Mouse (Mus musculus): ENCODE data around the gene Olfr543. TPM values are rescaled to one million over a fixed set of nuclear protein-coding genes. Genes with fewer than 3 reads are reported as not detected.

Olfr543 gene
- 0.47 and 0.59 TPM in 2 replicates for polyA plus RNA-seq (2015; fragmentation: Nextera tagmentation; extraction: Ambion mirVana)

- no peak within 1 kb of the TSS for H3K4me2 ChIP-seq (ENCODE audit: low read length)
- 0 out of 2 replicates have a peak, but pooled peaks cover 4% of the 10 kb centered on the region for H3K36me3 ChIP-seq (ENCODE audit: control insufficient read depth, insufficient read depth, low read length)
- H3K27ac ChIP-seq (ENCODE audit: low read length), result no peak within 1 kb of the TSS
- no peaks in the 10 kb centered on the region for H3K27me3 ChIP-seq (ENCODE audit: control insufficient read depth, insufficient read depth, low read depth, low read length)
- no peak within 1 kb of the TSS for H3K4me3 ChIP-seq (ENCODE audit: low read depth, low read length)
- H3K9me3 ChIP-seq (replicated peaks; ENCODE audit: control insufficient read depth, low read length, poor library complexity, severe bottlenecking), result no peaks in the 10 kb centered on the region
- H3K9ac ChIP-seq (ENCODE audit: low read depth, low read length), result no peak within 1 kb of the TSS
- WGBS, result 94% methylated on average over 4 of the region's 4 CpGs
- H3K4me1 ChIP-seq (ENCODE audit: control insufficient read depth, insufficient read depth, low read length), result no peaks in the 10 kb centered on the region
- ATAC-seq, result no peak
These were observed at the start of gene Olfr543 for GRCm38 (mm10) chr7:102481579-102481978. Gene Olfr543 (minus strand): TSS chr7:102481679.

DNA sequence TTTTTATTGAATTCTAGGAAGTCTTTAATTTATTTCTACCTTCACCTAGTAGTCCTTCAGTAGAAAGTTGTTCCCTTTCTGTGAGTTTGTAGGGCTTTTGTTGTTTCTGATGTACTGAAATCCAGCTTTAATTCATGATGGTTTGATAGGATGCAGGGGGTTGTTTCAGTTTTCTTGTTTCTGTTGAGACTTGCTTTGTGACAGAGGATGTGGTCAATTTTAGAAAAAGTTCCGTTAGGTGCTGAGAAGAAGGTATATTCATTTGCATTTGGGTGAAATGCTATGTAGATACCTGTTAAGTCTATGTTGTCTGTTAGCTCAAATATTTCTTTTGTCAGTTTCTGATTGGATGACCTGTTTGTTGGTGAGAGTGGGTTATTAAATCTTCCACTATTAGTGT, 47.6 kb upstream of the Olfr543 start:
- H3K27me3 ChIP-seq (ENCODE audit: control insufficient read depth, insufficient read depth, low read depth, low read length), result no peaks in the 10 kb centered on the region
- H3K27ac ChIP-seq (ENCODE audit: low read length), result no peak overlapping the region
- WGBS, result 78% methylated on average over 1 of the region's 1 CpGs
- H3K9me3 ChIP-seq (replicated peaks; ENCODE audit: control insufficient read depth, low read length, poor library complexity, severe bottlenecking), result no peaks in the 10 kb centered on the region; the same call in 1 of the 2 replicates
- H3K4me3 ChIP-seq (ENCODE audit: low read depth, low read length), result no peak overlapping the region
- H3K4me1 ChIP-seq (ENCODE audit: control insufficient read depth, insufficient read depth, low read length), result no peaks in the 10 kb centered on the region
- no peak overlapping the region for H3K9ac ChIP-seq (ENCODE audit: low read depth, low read length)
- H3K36me3 ChIP-seq (ENCODE audit: control insufficient read depth, insufficient read depth, low read length), result no peaks in the 10 kb centered on the region
- no peak overlapping the region for H3K4me2 ChIP-seq (ENCODE audit: low read length)
- ATAC-seq, result no peak

GRCm38 (mm10) chr7:102517051-102517335, 35.5 kb upstream of the Olfr543 start:
- H3K4me3 ChIP-seq (ENCODE audit: low read depth, low read length), result no peak overlapping the region
- 83% methylated on average over 2 of the region's 2 CpGs for WGBS
- no peaks in the 10 kb centered on the region for H3K9me3 ChIP-seq (replicated peaks; ENCODE audit: control insufficient read depth, low read length, poor library complexity, severe bottlenecking)
- no peaks in the 10 kb centered on the region for H3K27me3 ChIP-seq (ENCODE audit: control insufficient read depth, insufficient read depth, low read depth, low read length)
- H3K27ac ChIP-seq (ENCODE audit: low read length), result no peak overlapping the region
- H3K36me3 ChIP-seq (ENCODE audit: control insufficient read depth, insufficient read depth, low read length), result no peaks in the 10 kb centered on the region
- no peak for ATAC-seq
- no peak overlapping the region for H3K4me2 ChIP-seq (ENCODE audit: low read length)
- 0 out of 2 replicates have a peak, but pooled peaks cover 3% of the 10 kb centered on the region for H3K4me1 ChIP-seq (ENCODE audit: control insufficient read depth, insufficient read depth, low read length)
- H3K9ac ChIP-seq (ENCODE audit: low read depth, low read length), result no peak overlapping the region

DNA sequence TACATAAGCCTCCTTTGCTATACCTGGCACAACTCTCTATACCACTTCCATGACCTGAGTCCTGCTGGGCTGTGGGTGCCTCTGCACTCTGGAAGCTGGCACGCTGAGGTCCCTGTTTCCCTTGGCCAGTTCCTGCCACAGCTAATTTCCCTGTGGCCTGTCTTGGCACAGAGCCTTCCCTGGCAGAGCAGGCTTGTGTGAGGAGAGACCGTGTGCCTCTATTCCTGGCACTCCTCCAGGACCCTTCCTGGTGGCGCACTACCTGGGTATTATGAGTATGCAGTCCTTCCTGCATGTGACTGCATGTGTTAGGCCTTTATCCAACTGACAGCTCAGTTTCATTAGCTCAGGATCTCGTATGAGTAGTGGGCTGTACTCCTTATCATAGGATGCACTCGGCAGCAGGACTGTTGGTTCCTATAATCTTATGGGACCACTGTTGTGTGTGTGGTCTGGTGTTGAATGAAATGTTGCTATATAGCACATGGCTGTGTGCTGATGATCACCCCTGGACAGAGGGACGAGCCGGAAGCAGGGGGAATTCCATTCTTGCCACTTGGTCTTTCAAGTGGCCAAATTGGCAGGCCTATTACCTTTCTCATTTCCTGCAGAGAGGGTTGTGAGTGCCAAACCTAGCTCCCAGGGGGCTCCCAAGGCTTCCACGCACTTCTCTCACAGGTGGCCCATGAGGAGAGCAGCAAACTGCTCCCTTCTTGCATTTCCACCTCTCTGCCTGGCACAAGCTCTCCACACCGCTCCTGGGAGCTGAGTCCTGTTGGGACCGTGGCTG, 35.0 kb upstream of the Olfr543 start:
- ATAC-seq, result no peak
- H3K4me1 ChIP-seq (ENCODE audit: control insufficient read depth, insufficient read depth, low read length), result 0 out of 2 replicates have a peak, but pooled peaks cover 3% of the 10 kb centered on the region
- H3K4me2 ChIP-seq (ENCODE audit: low read length), result no peak overlapping the region
- no peak overlapping the region for H3K9ac ChIP-seq (ENCODE audit: low read depth, low read length)
- H3K9me3 ChIP-seq (replicated peaks; ENCODE audit: control insufficient read depth, low read length, poor library complexity, severe bottlenecking), result no peaks in the 10 kb centered on the region
- no peak overlapping the region for H3K4me3 ChIP-seq (ENCODE audit: low read depth, low read length)
- WGBS, result 72% methylated on average over 10 of the region's 10 CpGs
- H3K27ac ChIP-seq (ENCODE audit: low read length), result no peak overlapping the region
- H3K36me3 ChIP-seq (ENCODE audit: control insufficient read depth, insufficient read depth, low read length), result no peaks in the 10 kb centered on the region
- no peaks in the 10 kb centered on the region for H3K27me3 ChIP-seq (ENCODE audit: control insufficient read depth, insufficient read depth, low read depth, low read length)

- Histone ChIP-seq H3K27ac (ENCODE audit: low read length) (no peak overlapping the region), H3K27me3 (ENCODE audit: control insufficient read depth, insufficient read depth, low read depth, low read length) (no peaks in the 10 kb centered on the region), H3K4me3 (ENCODE audit: low read depth, low read length) (no peak overlapping the region), H3K4me1 (ENCODE audit: control insufficient read depth, insufficient read depth, low read length) (0 out of 2 replicates have a peak, but pooled peaks cover 3% of the 10 kb centered on the region), H3K9ac (ENCODE audit: low read depth, low read length) (no peak overlapping the region), H3K4me2 (ENCODE audit: low read length) (no peak overlapping the region), H3K9me3 (replicated peaks; ENCODE audit: control insufficient read depth, low read length, poor library complexity, severe bottlenecking) (no peaks in the 10 kb centered on the region), H3K36me3 (ENCODE audit: control insufficient read depth, insufficient read depth, low read length) (no peaks in the 10 kb centered on the region)
- 78% methylated on average over 4 of the region's 4 CpGs for WGBS
- no peak for ATAC-seq
These were observed 32.7 kb upstream of the Olfr543 start for GRCm38 (mm10) chr7:102514144-102514543.

GRCm38 (mm10) chr7:102512814-102513435, 31.4 kb upstream of the Olfr543 start:
- no peaks in the 10 kb centered on the region for H3K27me3 ChIP-seq (ENCODE audit: control insufficient read depth, insufficient read depth, low read depth, low read length)
- peak overlapping the region; percentile 86 for H3K4me2 ChIP-seq (ENCODE audit: low read length)
- WGBS, result under 1% methylated on average over 54 of the region's 54 CpGs
- H3K4me1 ChIP-seq (ENCODE audit: control insufficient read depth, insufficient read depth, low read length), result 0 out of 2 replicates have a peak, but pooled peaks cover 3% of the 10 kb centered on the region
- peak overlapping the region; percentile 89 for H3K9ac ChIP-seq (ENCODE audit: low read depth, low read length)
- H3K36me3 ChIP-seq (ENCODE audit: control insufficient read depth, insufficient read depth, low read length), result no peaks in the 10 kb centered on the region
- peak overlapping the region; percentile 31; the same call in 1 of the 2 replicates for H3K27ac ChIP-seq (ENCODE audit: low read length)
- peak overlapping the region; percentile 64 for H3K4me3 ChIP-seq (ENCODE audit: low read depth, low read length)
- ATAC-seq, result peak; percentile 97
- no peaks in the 10 kb centered on the region for H3K9me3 ChIP-seq (replicated peaks; ENCODE audit: control insufficient read depth, low read length, poor library complexity, severe bottlenecking)

GRCm38 (mm10) chr7:102511927-102512326, 30.4 kb upstream of the Olfr543 start:
- WGBS, result 89% methylated on average over 10 of the region's 10 CpGs
- ATAC-seq, result no peak

DNA sequence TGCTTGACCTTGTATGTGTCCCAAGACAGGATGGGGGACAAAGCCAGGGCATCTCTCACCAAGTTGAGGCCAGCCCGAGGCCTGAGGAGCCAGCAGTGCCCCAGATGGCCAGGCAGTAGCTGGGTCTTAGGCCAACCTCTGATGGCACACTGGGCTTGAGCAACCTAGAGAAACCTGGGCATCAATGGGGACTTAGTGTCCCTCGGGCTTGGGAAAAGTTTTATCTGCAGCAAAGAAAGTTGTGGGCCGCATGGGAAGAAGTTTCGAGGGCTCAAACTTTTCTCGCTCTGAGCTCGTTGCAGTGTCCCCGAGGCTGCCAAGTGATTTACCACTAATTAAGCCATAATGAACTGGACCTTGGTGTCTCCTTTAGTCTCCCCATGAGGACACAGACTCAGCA, 28.2 kb upstream of the Olfr543 start:
- no peak overlapping the region for H3K4me3 ChIP-seq (ENCODE audit: low read depth, low read length)
- no peak for ATAC-seq
- H3K4me1 ChIP-seq (ENCODE audit: control insufficient read depth, insufficient read depth, low read length), result 0 out of 2 replicates have a peak, but pooled peaks cover 3% of the 10 kb centered on the region
- WGBS, result 71% methylated on average over 7 of the region's 7 CpGs
- H3K4me2 ChIP-seq (ENCODE audit: low read length), result no peak overlapping the region
- no peak overlapping the region for H3K27ac ChIP-seq (ENCODE audit: low read length)
- no peak overlapping the region for H3K9ac ChIP-seq (ENCODE audit: low read depth, low read length)
- no peaks in the 10 kb centered on the region for H3K27me3 ChIP-seq (ENCODE audit: control insufficient read depth, insufficient read depth, low read depth, low read length)
- no peaks in the 10 kb centered on the region for H3K36me3 ChIP-seq (ENCODE audit: control insufficient read depth, insufficient read depth, low read length)
- H3K9me3 ChIP-seq (replicated peaks; ENCODE audit: control insufficient read depth, low read length, poor library complexity, severe bottlenecking), result no peaks in the 10 kb centered on the region

More at GRCm38 (mm10) chr7:102511927-102512326, 30.4 kb upstream of the Olfr543 start:
- no peaks in the 10 kb centered on the region for H3K27me3 ChIP-seq (ENCODE audit: control insufficient read depth, insufficient read depth, low read depth, low read length)
- H3K27ac ChIP-seq (ENCODE audit: low read length), result no peak overlapping the region
- no peak overlapping the region for H3K9ac ChIP-seq (ENCODE audit: low read depth, low read length)
- H3K9me3 ChIP-seq (replicated peaks; ENCODE audit: control insufficient read depth, low read length, poor library complexity, severe bottlenecking), result no peaks in the 10 kb centered on the region
- H3K4me1 ChIP-seq (ENCODE audit: control insufficient read depth, insufficient read depth, low read length), result 0 out of 2 replicates have a peak, but pooled peaks cover 3% of the 10 kb centered on the region
- H3K4me2 ChIP-seq (ENCODE audit: low read length), result no peak overlapping the region
- H3K36me3 ChIP-seq (ENCODE audit: control insufficient read depth, insufficient read depth, low read length), result no peaks in the 10 kb centered on the region
- H3K4me3 ChIP-seq (ENCODE audit: low read depth, low read length), result no peak overlapping the region

- no peak overlapping the region for H3K4me2 ChIP-seq (ENCODE audit: low read length)
- H3K9ac ChIP-seq (ENCODE audit: low read depth, low read length), result no peak overlapping the region
- H3K4me1 ChIP-seq (ENCODE audit: control insufficient read depth, insufficient read depth, low read length), result 0 out of 2 replicates have a peak, but pooled peaks cover 3% of the 10 kb centered on the region
- H3K36me3 ChIP-seq (ENCODE audit: control insufficient read depth, insufficient read depth, low read length), result no peaks in the 10 kb centered on the region
- ATAC-seq, result no peak
- no peak overlapping the region for H3K27ac ChIP-seq (ENCODE audit: low read length)
- WGBS, result 85% methylated on average over 6 of the region's 6 CpGs
- H3K27me3 ChIP-seq (ENCODE audit: control insufficient read depth, insufficient read depth, low read depth, low read length), result no peaks in the 10 kb centered on the region
- H3K9me3 ChIP-seq (replicated peaks; ENCODE audit: control insufficient read depth, low read length, poor library complexity, severe bottlenecking), result no peaks in the 10 kb centered on the region
- H3K4me3 ChIP-seq (ENCODE audit: low read depth, low read length), result no peak overlapping the region
These were observed 27.2 kb upstream of the Olfr543 start for GRCm38 (mm10) chr7:102508666-102509065.
